Mouse (Mus musculus) embryo, embryonic 10 days (tissue): ENCODE measurements at regions not wholly inside any gene's neighbourhood (a gene's known extent, or its start where the extent isn't known, plus 50 kb on each side); places are given as distances from the start of the nearest gene placed in this dataset.

ENCODE experiments used
- DNase-seq: peaks from one replicate; pipeline ENCODE4 v3.0.0-alpha.2; 2015; ENCODE audit warnings: low spot score

DNA sequence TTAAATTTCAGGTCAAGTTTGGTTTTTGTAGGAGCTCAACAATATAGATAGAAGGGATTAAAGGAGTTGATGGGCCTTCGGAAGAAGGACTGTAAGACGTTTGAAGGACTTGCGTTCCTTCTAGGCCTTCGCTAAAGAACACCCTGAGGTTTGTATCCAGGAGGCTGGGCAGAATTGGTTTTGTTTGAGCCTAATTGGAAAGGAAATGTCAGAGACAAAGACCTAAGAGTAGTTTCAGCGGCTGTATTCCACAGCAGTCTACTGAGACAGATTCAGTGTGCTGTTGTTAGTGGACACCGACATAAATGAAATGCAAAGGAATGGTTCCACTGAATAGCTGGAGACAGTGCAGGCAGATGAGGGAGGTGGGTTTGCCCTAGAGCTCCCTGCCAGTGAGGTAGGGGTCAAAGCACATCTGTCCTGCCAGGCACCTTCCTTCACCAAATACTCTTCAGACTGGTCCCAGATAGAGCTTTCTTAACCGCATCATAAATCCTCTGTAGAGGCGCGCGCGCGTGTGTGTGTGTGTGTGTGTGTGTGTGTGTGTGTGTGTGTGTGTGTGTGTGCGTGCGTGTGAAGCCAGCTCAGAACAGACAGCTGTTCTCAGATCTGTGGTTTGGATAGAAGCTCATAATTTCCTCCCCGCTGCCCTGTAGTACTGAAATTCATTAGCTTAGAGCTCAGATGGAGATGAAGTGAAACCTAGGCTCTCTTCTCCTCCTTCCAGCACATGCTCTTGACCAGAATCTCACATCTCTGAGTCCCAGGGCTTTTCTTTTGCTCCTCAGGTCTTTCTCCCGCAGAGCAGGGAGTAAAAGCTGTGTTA lies 209.7 kb downstream of the Ktn1 start:
- no peak for DNase-seq

DNA sequence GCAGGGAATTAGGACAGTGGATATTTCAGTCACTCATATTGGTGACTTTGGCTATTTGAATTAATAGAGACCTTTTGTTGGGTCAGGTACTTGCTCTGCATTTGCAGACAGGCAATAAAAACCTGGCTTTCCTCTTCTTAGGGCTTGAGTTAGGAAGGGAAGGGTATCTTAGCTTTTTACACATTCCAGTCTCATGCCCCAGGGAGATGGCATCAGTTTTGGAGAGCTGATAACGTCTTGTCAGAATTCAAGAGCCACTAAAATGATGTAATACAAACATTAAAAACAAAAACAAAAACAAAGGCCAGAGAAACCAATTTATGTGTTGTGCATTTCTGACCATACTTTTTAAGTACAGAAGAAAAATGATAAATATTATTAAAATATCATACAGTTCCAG lies 214.3 kb downstream of the Ktn1 start:
- no peak for DNase-seq

DNA sequence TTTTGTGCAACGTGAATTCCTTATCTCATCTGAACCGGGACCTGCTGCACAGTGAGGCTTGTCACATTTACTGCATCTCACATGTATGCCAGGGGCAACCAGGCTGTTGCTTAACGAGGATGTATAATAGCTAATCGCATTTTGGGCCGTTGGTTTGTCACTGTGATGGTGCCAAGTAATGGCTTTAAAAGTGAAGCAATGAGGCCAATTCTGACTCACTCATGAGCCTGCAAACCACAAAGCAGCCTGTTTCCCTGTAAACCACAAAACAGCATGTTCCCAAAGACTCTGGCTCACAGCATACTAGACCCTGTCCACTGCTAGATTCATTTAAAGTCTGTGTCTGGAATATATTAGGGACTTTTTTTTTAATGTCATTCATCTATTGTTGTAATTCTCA lies 214.8 kb downstream of the Ktn1 start:
- no peak for DNase-seq

DNA sequence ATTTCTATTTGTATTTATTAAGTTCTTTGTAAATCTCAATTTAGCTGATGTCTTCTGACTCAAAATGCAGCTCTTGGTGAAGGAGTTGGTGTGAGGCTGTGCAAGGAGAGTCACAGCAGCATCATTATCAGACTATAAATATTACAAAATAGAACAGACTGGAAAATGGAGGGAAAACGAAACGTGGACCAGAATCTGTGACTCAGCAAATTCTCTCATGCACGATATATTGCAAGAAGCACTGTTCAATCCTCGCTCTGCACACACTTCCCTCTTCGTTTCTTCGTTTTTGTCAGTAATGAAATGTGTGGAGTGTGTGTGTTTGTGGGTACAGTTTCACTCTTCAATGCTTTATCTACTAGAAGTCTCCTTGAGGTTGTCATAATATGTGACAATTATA lies 215.5 kb downstream of the Ktn1 start:
- DNase-seq = no peak

DNA sequence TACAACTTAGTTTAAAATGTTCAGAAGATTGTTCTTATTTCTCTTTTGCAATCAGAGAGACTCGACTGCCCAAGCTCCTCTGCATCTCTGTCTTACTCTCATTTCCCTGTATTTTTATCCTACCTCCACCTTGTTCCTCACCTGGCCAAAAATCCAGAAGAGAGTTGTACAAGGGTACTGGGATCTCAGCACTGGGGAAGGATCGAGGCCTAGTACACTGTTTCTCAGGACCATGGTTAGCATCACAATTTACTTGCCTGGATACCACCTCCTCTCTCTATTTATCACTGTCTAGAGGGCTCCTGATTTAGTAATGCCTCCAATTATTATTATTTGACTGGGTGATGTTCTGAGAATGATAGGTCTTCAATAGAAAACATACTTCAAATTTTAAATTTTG lies 218.8 kb downstream of the Ktn1 start:
- DNase-seq = no peak

DNA sequence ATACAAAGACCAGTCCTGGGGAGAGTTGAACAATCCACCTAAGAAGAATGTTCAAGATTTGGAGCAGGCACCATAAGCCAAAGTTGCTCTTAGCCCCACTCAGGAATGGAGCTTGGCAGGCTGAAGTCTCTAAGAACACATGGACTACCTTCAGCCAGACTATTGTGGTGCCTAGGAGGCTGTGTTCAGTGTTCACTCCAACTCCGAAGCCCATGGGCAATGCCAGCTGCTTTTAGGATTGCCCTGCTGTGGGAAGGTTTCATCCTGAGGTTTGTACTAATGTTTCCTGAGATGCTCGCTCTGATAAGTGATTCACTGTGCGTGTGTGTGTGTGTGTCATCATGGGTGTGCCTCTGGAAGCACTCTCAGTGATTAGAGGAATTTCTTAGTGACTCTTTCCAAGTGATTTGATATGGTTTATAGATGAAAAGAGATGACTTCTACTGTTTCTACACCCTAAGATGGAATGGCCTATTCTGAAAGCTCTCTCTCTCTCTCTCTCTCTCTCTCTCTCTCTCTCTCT lies 220.1 kb downstream of the Ktn1 start:
- no peak for DNase-seq

DNA sequence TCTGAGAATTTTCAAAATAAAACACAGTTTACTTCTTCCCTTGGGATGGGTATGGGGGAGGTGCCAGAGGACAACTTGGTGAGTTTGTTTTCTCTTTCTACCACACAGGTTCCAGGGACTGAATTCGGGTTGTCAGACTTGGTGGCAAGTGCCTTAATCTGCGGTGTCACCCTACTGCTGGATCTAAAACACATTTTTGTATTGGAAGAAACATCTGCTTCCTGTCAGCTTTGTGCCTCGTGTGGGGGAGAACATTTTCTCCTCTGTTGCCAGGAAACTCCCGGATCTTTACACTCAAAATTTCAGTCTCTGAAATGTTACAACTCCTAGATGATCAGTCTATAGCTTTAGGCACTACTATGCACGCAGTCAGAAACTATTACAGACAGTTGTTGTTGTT lies 228.3 kb downstream of the Ktn1 start:
- DNase-seq = no peak

DNA sequence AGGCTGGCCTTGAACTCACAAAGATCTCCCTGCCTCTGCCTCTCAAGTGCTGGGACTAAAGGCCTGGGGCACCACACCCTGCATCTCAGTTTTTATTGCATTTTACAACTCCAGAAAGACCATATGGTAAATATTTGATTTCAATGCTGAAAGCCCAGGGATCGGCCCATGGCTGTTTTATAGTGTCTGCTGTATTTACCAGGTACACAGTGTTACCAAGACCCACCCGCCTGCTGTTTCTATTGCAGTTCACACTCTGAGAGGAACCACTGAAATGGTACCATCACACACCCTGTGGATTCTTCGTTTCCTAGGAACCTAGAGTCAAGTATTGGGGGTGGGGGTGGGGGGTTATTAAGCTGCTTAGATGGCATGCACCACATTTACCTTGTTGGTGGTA lies 228.9 kb downstream of the Ktn1 start:
- DNase-seq = no peak

DNA sequence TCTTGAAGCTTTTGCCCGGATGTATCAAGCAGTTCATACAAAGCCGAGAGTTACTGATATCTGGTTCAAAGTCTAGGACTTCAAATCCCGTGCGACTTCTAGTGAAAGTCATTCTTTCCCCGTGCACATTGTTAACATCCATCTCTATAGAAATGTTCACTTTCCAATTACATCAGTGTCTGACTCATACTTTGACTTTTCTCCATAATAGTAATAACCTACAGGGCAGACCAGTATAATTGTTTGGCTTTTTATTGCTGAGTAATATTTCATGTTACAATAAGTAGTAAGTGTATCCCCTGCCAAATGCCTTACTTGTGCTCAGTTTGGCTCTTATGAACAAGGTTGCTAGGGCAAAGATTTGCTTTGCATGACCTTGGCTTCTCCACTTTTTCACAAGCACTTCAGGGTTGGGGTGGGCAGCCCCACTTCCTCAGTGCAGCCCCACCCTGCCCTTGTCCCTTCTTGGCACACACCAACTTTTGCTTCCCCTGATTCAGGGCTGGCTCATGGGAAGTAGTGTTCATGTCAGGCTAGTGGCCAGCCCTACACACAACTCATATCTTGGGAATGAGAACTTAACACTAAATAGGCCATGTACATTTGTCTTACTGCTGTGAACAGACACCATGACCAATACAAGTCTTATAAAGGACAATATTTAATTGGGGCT lies 229.7 kb downstream of the Ktn1 start:
- no peak for DNase-seq

DNA sequence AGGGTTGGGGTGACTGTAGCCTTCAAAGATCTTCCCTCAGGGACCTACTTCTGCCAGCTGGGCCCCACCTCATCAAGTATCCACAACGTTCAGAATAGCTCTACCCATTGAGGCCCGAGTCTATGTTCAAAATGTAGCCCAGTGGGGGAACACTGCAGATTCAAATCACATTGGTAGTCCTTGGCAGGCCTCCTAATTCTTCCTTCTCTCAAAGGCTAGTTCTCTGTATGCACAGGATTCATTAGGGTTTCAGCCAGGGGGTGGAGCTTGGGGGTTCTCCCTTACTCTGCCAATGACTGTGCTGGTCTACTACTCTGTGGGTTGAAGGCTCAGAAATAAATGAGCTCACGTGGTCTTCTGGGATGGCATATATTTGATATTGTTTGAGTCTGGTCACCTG lies 235.3 kb upstream of the Peli2 start:
- DNase-seq = no peak

DNA sequence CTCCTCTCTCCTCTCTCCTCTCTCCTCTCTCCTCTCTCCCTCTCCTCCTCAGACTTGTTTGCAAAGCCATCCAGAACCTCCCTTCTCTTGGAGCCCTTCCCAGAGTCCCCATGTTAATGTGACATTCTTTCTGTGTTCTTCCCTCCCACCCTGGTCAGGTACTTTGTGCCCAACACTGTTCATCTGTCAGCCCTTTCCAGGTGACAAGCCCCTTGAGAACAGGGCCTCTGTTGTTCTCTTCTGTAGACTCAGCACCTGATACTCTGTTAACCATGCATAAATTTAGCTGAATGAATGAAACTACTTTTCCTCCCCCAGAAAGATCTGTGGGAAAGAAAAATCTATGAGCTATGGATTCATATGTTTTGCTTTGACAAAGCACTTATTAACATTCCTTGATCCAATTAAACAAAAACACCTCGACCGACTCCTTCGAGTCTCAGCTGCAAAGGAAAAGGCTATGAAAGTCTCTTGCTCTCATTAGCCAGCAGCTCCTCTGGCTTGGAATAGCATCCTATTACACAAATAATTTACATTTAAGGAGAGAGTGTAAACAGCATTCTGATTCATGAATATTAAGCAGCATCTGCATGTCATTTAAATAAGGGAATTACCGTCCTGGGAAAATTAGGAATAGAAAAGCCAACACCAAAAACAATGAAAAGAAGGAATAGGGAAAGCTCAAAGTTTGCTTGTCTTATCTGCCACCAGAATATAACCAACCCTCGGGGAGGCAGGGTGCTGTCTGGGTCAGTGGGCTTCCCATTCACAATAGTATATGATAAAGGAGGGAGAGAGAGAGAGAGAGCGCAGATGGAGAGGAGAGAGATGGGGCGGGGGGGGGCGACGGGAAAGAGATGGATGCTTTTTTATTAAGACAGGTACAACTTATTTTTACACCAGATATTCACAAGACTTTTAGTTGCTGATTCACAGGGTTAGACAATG lies 230.1 kb upstream of the Peli2 start:
- no peak for DNase-seq

DNA sequence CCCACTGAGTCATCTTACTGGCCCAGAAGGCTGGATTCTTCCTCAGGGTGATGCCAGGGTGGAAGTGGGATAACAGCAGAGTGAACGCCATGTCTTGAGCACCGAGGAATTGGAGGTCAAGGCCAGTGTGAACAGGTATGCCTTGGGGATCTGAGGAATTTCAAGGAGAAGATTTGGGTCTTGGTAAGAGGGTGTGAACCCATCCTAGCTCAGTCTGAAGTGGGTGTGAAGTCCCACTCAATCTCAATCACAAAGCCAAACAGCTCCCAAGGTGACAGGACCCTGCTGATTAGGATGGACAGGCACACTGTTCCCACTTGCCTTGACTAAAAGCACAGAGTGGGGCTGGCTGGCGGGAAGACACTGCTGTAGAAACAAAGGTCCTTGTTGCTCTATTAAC lies 224.0 kb upstream of the Peli2 start:
- DNase-seq = no peak

DNA sequence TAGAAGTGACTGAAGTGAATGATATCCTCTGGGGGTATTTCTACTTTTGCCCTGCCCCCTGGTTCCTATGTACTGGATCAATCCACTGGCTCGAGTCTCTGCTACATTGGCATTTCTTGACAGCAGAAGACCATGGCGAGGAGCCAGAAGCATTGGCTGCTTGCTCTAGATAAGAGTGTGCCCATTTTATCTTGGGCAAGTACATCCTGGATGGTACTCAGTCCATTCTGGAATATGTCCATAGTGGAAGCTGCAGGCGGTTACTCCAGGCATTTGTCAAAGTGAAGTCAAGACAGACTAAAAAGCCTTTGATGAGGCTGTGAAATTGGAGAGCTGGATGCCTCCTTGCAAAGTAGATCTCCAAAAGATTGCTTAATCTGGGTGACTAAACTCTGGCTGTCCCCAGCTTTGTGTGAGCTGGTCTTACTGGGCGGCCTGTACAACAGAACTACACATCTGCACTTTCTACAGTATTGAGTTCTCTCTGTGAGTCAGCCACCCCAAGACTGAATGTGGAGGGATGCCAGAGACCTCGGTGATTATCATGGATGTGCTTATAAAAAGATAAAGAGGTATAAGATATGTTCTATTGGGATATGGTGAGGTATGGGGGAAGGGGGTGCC lies 222.6 kb upstream of the Peli2 start:
- DNase-seq = no peak

DNA sequence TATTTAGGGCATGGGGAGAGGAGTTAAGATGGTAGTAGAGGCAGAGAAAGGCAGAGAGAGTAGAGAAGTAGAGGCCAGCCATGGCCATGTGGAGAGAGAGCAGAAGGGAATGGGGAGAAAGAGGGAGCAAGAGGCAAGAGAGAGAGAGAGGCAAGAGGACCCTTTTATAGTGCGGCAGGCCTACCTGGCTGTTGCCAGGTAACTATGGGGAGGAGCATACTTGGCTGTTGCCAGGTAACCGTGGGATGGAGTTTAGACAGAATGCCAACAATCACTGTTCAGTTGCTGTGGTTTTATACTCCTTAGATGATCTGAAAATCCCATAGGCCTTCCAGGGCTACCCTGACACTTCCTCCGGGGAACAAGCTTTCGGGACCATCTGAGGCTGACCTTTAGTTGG lies 222.0 kb upstream of the Peli2 start:
- no peak for DNase-seq

DNA sequence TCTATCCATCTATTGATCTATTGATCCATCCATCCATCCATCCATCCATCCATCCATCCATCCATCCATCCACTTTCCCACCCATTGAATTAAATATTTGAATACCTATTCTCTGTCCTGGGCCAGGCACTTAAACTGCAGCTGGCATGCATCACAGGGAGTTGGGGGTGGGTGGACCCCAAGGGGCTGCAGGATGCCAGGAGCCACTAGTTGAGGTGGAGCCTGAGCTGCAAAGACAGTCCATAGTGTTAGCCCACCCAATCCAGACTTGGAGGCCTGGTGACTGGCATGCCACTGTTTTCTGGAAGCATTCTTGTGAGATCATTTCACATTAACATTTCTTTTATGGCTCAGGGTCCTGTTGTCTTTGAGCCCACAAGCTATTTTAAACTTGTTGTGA lies 215.3 kb upstream of the Peli2 start:
- DNase-seq = no peak

DNA sequence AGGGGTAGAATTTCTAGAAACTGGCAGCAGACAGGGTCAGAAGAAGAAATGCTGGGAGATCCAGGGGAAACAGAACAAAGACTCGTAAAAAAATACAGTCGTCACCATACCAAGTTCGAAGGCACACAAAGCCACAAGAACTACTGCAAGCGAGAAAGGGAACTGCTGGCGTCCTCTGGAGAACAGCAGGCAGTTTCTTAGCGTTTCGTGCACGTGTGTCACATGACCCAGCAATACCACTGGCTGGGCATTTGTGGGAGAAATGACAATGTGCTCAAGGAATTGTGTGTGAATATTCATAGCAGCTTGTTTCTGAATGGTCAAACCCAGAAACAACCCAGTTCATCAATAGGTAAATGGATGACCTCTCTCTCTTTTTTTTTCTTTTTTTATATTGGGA lies 211.5 kb upstream of the Peli2 start:
- no peak for DNase-seq

DNA sequence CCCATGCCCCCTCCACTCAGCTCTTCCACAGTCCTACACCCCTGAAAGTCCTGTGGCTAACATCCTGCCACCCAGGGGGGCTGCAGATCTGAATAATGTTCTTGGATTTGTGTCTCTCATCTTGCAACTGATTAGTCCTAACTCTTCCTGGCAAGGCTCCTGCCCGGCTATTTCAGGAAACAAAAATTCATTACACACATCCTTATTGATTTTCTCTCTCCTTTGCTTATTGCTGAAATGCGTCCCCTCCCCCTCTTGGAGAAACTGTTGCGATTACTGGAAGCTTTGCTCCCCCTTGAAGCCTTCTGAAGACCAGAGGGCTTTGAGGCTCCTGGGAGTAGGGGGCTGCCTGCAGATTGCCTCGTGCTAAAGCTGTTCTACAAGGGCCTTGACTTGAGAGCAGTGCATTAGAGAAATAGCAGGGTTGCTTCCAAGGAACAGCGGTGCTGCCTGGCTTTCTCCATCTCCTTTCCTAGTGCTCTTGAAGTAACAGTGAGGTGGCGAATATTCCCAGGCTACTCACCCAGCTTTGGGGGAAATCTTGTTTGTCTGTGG lies 209.8 kb upstream of the Peli2 start:
- no peak for DNase-seq

DNA sequence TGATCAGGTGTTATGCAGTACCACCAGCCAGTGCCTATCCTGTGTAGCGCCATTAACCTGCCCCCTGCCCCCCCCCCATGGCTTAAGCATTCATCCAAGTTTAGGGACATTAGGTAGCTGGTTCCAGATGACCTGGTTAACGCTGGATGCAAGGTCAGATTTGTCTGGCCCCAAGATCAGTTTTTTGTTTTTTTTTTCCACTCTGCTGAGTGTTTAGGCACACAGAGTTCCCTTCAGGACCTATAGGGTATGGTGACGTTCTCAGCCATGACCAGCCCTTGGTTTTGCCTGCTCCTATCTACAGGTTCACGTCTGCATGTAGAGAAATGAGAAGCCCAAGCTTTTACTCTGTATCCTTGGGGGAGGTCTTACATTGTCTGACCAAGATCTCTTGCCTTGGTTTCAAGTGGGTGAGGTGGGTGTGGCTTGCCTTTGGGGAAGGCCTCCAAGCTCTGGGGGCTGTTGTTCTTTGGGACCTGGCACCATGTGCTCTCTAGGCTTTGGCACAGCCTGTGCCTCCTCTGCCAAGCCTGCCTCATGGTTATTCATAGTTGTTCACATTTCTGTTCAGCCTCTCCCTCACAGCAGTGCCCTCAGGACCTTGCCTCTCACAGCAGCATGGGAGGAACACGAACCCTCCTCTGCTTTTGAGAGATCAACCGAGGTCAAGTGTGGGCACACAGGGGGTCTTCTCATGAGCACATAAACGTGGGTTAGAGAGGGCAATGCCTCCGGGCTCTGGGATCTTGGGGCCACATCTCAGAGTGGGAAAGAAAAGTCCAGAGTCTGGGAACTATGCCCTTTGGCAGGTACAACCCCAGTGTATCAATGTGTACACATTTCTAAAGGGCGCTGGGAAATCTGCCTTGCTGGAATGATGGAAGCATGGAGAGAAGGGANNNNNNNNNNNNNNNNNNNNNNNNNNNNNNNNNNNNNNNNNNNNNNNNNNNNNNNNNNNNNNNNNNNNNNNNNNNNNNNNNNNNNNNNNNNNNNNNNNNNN lies 208.8 kb upstream of the Peli2 start:
- no peak for DNase-seq

DNA sequence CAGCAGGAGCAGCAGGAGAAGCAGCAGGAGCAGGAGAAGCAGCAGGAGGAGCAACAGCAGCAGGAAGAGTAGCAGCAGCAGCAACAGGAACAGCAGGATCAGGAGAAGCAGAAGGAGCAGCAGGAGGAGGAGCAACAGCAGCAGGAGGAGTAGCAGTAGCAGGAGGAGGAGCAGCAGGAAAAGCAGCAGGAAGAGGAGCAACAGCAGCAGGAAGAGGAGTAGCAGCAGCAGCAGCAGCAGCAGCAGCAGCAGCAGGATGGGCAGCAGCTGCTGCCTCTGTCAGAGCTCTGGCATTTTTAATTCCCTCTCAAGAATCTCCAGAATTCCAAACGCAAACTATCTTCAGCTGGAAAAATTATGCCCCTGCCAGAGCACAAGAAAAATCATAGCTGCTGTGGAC lies 205.0 kb upstream of the Peli2 start:
- DNase-seq = no peak

DNA sequence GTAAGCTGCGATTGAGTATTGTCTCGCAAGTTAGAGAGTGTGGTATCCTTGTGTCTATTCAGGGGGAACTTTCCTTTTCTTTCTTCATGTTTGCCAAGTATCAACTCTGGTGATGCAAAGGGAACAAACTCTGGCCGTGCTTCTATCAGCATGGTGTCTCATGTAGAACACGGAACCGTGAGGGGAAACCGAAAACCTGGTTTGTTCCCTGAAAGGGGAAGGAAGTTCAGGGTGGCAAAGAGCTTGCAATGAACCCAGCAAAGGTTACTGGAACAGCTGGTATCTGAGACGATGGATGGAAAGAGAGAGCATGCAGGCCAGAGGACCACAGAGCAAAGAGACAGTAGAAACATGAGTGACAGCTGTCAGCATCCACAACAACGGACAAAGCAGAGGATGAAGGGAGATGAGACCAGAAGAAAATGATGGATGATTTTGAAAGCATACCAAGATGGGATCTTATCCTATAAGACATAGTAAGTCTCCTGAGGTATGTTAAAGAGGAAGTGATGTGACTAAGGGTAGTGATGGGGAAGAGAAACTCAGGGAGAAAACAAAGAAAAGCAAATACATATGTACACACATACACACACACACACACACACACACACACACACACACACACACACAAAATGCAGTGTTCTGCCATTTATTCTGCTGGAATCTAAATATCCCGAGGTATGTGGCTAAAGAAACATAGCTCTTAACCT lies 199.8 kb upstream of the Peli2 start:
- DNase-seq = no peak
